Mouse (Mus musculus) lung, embryonic 16.5 days (tissue): ENCODE results near the gene Adamtsl5. TPM values are rescaled to one million over a fixed set of nuclear protein-coding genes. Genes with fewer than 3 reads are reported as not detected.
A peak's percentile ranks its signal among the peaks of the same experiment; 100 is the strongest.

ENCODE experiments used
- ATAC-seq: fragments of 200-750 bp; cut with Nextera tagmentation; 2 replicates; pipeline ENCODE4 v1.8.0; 2017; ENCODE audit warnings: low read depth, mild to moderate bottlenecking, moderate library complexity
- H3K27ac ChIP-seq: fragments of 300-500 bp; sonication (generic); 2 replicates; pipeline ENCODE4 v1.5.1; 2014; ENCODE audit warnings: mild to moderate bottlenecking, control low read depth, low read length
- H3K27me3 ChIP-seq: fragments of 300-500 bp; sonication (generic); 2 replicates; pipeline ENCODE4 v1.6.1; 2014; ENCODE audit warnings: low read depth, low read length, mixed read lengths; ENCODE audit not compliant: control insufficient read depth, insufficient read depth
- H3K36me3 ChIP-seq: fragments of 300-500 bp; sonication (generic); 2 replicates; pipeline ENCODE4 v1.6.1; 2014; ENCODE audit warnings: low read length; ENCODE audit not compliant: control insufficient read depth, insufficient read depth
- H3K4me1 ChIP-seq: fragments of 300-500 bp; sonication (generic); replicated peaks from 2 replicates; pipeline ENCODE4 v1.6.1; 2014; ENCODE audit warnings: low read length, mixed read lengths; ENCODE audit not compliant: control insufficient read depth, insufficient read depth
- H3K4me2 ChIP-seq: fragments of 300-500 bp; sonication (generic); 2 replicates; pipeline ENCODE4 v1.6.1; 2014; ENCODE audit warnings: low read depth, low read length, control low read depth
- H3K4me3 ChIP-seq: fragments of 300-500 bp; sonication (generic); 2 replicates; pipeline ENCODE4 v1.5.1; 2014; ENCODE audit warnings: mild to moderate bottlenecking, low read length, control low read depth
- H3K9ac ChIP-seq: fragments of 300-500 bp; sonication (generic); 2 replicates; pipeline ENCODE4 v1.6.1; 2014; ENCODE audit warnings: low read length, control low read depth
- H3K9me3 ChIP-seq: fragments of 300-500 bp; sonication (generic); 2 replicates; pipeline ENCODE4 v1.6.1; 2016; ENCODE audit warnings: low read length; ENCODE audit not compliant: control insufficient read depth
- WGBS: fragments of 180-500 bp; shearing (Covaris S2); extraction: QIAGEN DNeasy Blood & Tissue Kit; methylation state at CpG from one replicate; pipeline ENCODE4 v1.1.7; 2014; 5-methylcytosine and 5-hydroxymethylcytosine counted together
- polyA plus RNA-seq: library from polyadenylated mRNA; unstranded; fragments of >200 nt; fragmentation: Nextera tagmentation; extraction: Ambion mirVana; gene quantifications from 2 replicates; pipeline ENCODE4 v1.2.1, GENCODE M21; 2015

Adamtsl5 gene
- polyA plus RNA-seq, 1 experiment from 2014 or later = 4.1 TPM

DNA sequence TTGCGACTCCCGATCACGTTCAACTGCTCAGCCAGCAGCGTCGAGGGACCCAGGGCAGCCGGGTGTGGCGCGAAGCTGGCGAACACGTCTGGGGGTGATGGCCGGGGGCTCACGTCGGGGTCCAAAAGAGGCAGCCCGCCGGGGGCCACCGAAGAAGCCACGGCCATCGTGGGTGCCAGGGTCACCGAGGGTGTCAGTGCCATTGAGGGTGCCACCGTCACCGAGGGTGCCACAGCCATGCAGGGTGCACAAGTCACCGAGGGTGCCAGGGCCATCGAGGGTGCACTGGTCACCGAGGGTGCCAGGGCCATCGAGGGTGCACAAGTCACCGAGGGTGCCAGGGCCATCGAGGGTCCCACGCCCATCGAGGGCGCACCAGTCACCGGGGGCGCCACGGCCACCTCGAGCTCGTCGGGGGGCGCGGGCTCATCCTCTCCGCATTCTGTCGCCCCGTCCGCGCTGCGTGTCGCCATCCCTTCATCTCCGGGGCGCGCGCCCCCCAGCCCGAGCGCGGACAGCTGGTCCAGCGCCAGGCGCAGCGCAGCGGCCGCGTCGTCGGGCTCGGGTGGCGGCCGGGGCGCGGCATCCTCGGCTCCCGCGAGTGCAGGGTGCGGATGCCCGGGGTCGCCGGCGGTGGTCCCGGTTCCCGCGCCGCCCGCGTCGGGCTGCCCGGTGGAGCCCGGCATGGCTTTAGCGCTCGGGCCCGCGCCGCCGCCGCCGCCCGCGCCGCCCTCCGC, 38.7 kb upstream of the Adamtsl5 start:
- ATAC-seq = peak; percentile 18
- Histone ChIP-seq H3K9me3 (no peaks in the 10 kb centered on the region), H3K4me3 (peak overlapping the region; percentile 84), H3K27me3 (no peaks in the 10 kb centered on the region), H3K27ac (peak overlapping the region; percentile 92), H3K4me1 (peaks cover 29% of the 10 kb centered on the region), H3K4me2 (peak overlapping the region; percentile 85), H3K9ac (peak overlapping the region; percentile 87), H3K36me3 (peaks cover 18% of the 10 kb centered on the region)
- WGBS = under 1% methylated on average over 53 of the region's 94 CpGs

DNA sequence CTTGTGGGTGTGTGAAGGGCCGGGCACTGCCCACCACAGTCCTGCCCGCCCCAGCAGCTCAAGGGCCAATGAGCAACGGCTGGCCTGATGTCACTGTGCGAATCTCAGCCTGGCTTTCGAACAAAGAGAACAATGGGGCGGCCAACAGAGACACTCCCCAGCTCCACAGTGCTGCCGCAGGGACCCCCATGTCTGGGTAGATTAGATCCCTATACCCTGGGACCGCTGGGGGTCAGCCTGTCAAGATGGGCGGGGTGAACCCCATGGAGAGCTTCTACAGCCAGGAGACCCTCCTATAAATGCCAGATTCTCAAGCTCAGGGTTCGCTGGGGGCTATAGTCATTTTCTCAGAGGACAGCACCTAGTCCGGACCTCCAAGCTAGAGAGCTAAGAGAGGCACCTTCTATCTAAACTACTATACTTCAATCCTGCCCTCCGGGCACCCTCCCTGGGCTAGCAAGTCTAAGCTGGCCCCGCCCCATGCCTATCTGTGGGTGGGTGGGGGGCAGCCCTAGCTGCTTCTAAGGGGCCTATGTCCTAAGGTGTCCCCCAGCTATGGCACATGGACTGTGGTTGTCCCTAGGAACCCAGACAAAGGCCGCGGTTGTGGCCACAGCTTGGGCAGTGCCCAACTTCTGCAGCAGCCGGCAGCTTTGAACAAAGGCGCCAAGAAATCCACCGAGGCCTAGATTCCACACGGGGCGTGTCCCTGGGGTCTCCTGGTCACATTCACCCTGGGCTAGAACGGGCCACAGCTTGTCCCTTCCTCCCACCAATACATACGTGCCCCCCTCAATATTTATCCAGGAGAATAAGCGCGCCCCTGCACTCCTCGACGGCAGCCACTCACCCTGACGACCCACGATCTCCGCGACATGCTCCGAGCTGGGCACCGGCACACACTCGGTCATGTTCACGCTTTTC, 37.9 kb upstream of the Adamtsl5 start:
- H3K4me1 ChIP-seq = peaks cover 29% of the 10 kb centered on the region
- ATAC-seq = peak; percentile 55
- H3K4me2 ChIP-seq = peak overlapping the region; percentile 85
- peak overlapping the region; percentile 84 for H3K4me3 ChIP-seq
- WGBS = under 1% methylated on average over 34 of the region's 34 CpGs
- peak overlapping the region; percentile 92 for H3K27ac ChIP-seq
- H3K9me3 ChIP-seq = no peaks in the 10 kb centered on the region
- no peaks in the 10 kb centered on the region for H3K27me3 ChIP-seq
- peak overlapping the region; percentile 87 for H3K9ac ChIP-seq
- peaks cover 19% of the 10 kb centered on the region for H3K36me3 ChIP-seq

DNA sequence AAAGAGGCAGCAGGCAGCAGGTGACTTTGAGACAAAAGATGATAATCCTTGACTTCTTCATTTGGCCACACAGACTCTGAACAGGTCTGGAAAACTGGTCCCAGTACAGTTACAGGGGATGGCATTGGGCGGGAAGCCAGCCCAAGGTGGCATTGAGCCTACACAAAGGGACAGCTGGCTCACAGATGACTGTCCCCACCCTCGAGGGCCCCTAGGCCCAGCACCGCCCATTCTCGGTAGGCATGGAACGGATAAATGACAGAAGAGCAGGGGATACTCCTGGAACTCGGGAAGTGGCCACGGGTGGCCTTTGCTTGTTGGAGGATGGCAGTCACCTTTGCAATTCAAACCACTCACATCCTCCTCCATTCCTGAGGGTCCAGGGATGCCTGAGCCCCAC, 37.1 kb upstream of the Adamtsl5 start:
- 22% methylated on average over 7 of the region's 7 CpGs for WGBS
- Histone ChIP-seq H3K27ac (peak overlapping the region; percentile 92; the same call in 1 of the 2 replicates), H3K4me1 (peaks cover 29% of the 10 kb centered on the region), H3K36me3 (peaks cover 19% of the 10 kb centered on the region), H3K9me3 (no peaks in the 10 kb centered on the region), H3K4me2 (peak overlapping the region; percentile 85), H3K27me3 (no peaks in the 10 kb centered on the region), H3K4me3 (peak overlapping the region; percentile 84), H3K9ac (peak overlapping the region; percentile 87)
- ATAC-seq = no peak

DNA sequence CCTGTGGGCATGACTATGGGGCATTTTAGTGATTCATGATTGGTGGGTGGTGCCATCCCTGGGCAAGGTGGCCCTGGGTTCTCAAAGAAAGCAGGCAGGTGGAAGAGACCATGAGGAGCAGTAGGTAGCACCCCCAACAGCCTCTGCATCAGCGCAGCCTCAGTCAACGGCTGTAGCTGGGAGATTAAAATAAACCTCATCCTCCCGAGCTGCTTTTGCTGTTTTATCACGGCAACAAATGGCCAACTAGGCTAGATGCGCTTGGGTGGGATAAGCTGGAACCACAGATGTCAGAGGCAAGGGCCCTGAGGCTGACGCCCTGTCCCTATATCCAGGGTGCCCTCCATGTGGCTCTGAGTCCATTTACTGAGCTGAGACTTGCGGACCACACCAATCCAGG, 36.5 kb upstream of the Adamtsl5 start:
- H3K4me1 ChIP-seq = peaks cover 29% of the 10 kb centered on the region

DNA sequence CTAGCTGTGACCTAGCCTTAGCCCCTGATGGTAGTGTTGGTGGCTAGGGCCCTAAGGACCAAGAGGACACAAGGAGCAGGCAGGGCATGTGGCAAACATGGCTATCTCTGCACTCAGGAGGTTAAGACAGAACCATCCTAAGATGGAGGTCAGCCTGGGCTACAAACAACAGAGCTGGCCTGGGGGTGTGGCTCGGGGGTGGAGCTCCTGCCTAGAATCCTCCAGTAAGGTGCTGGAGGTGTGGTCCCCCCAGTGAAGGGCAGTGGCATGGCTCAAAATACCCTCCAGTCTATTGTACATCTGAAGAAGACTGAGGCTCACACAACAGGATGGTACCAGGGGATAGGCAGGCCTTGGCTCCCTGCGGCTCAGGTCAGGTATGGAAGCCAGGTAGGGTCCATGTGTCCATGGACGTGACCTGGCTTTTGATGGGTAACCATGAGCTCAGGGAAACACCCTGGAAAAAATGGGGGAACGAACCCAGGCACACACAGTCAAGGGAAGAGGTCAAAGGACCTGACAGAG, 36.0 kb upstream of the Adamtsl5 start:
- no peak for ATAC-seq
- no peaks in the 10 kb centered on the region for H3K9me3 ChIP-seq
- H3K27ac ChIP-seq = no peak overlapping the region
- peak overlapping the region; percentile 85; the same call in 1 of the 2 replicates for H3K4me2 ChIP-seq
- H3K36me3 ChIP-seq = peaks cover 19% of the 10 kb centered on the region
- peaks cover 29% of the 10 kb centered on the region for H3K4me1 ChIP-seq
- no peaks in the 10 kb centered on the region for H3K27me3 ChIP-seq
- WGBS = 85% methylated on average over 4 of the region's 4 CpGs
- H3K4me3 ChIP-seq = no peak overlapping the region
- no peak overlapping the region for H3K9ac ChIP-seq

More for the DNA sequence above, 36.5 kb upstream of the Adamtsl5 start:
- 68% methylated on average over 7 of the region's 7 CpGs for WGBS
- Histone ChIP-seq H3K4me2 (peak overlapping the region; percentile 85), H3K36me3 (peaks cover 19% of the 10 kb centered on the region), H3K4me3 (peak overlapping the region; percentile 84), H3K9me3 (no peaks in the 10 kb centered on the region), H3K9ac (peak overlapping the region; percentile 87; the same call in 1 of the 2 replicates), H3K27ac (no peak overlapping the region), H3K27me3 (no peaks in the 10 kb centered on the region)
- no peak for ATAC-seq

DNA sequence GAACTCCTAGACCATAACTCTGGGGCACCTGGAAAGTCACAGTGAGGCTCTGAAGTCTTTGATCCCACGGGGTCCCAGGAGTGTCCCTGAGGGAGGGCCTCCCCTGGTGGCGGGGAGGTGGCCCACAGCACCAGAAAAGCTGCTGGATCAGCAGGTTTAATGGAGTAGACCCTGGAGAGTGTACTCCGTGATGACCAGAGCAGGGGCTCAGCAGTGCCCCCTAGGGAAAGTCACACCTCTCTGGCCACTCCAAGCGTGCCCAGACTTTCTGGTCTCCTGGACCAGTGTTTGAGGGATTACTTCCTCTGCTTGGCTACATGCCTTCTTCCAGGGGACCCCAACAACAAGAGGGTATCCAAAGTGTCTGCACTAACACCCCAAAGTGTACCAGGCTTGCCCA, 35.2 kb upstream of the Adamtsl5 start:
- Histone ChIP-seq H3K27ac (no peak overlapping the region), H3K27me3 (no peaks in the 10 kb centered on the region), H3K9me3 (no peaks in the 10 kb centered on the region), H3K36me3 (peaks cover 19% of the 10 kb centered on the region), H3K4me2 (no peak overlapping the region), H3K4me3 (no peak overlapping the region), H3K9ac (no peak overlapping the region), H3K4me1 (peaks cover 26% of the 10 kb centered on the region)
- WGBS = 49% methylated on average over 4 of the region's 4 CpGs
- no peak for ATAC-seq

DNA sequence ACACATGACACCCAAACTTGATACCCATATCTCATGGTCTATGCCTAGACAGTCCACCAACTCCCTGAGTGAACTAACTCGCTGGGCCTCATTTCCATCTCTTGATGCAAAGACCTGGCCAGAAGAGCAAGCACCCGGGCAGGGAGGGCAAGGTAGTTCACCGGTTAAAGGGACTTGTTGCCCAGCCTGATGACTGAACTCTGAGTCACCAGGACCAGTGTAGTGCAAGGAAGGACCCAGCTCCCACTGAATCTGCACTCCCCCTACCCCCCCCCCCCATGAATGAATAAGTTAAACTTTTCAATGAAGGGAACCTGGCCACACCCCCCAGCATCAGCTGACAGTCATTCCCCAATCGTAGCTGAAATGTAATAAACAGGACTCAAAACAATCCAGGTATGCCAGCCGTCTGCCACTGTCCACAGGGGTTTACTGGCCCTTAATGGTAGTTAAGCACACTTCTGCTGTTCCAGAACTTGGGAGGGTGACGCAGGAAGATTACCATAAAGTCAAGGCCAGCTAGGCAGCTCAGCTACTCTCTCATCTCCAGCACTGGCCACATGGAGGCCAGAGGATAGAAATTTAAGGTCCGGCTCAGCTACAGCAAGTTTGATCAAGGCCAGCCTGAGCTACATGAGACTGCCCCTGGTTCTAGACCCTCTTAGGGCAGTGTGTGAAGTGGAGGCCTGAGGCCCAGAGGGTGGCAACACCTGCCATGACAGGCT, 34.6 kb upstream of the Adamtsl5 start:
- H3K27me3 ChIP-seq = no peaks in the 10 kb centered on the region
- no peaks in the 10 kb centered on the region for H3K9me3 ChIP-seq
- H3K4me2 ChIP-seq = no peak overlapping the region
- peaks cover 19% of the 10 kb centered on the region for H3K36me3 ChIP-seq
- H3K9ac ChIP-seq = no peak overlapping the region
- WGBS = 79% methylated on average over 7 of the region's 7 CpGs
- no peak overlapping the region for H3K4me3 ChIP-seq
- peaks cover 20% of the 10 kb centered on the region for H3K4me1 ChIP-seq
- H3K27ac ChIP-seq = no peak overlapping the region
- no peak for ATAC-seq

DNA sequence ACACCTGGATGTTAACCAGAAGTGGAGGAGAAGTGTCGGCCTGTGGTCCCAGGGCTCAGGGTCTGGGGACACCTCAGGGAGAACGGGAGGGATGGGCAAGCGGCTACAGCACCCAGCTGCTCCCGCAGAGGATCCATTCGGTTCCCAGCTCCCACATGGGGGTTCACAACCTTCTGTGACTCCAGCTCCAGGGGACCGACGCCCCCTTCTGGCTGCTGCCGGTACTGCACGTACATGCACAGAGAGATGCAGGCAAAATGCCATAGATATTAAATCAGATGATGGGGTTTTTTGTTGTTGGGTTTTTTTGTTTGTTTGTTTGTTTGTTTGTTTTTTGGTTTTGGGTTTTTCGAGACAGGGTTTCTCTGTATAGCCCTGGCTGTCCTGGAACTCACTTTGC, 29.5 kb upstream of the Adamtsl5 start:
- Histone ChIP-seq H3K27ac (no peak overlapping the region), H3K4me3 (no peak overlapping the region), H3K9ac (no peak overlapping the region), H3K4me1 (no peaks in the 10 kb centered on the region), H3K36me3 (peaks cover 19% of the 10 kb centered on the region), H3K9me3 (no peaks in the 10 kb centered on the region), H3K4me2 (no peak overlapping the region), H3K27me3 (no peaks in the 10 kb centered on the region)
- WGBS = 49% methylated on average over 10 of the region's 10 CpGs
- no peak for ATAC-seq
